Mouse (Mus musculus): ENCODE results near the gene Pacrg. TPM values are rescaled to one million over a fixed set of nuclear protein-coding genes. Genes with fewer than 3 reads are reported as not detected.

Gene Pacrg
- total and polyA plus RNA-seq, 3 experiments = not detected

- Histone ChIP-seq H3K9me3 (replicated peaks; ENCODE audit: insufficient read depth, low read length) (no peaks in the 10 kb centered on the region), H3K27me3 (ENCODE audit: control insufficient read depth in 1 of 2, insufficient read depth in 2 of 2, low read length in 2 of 2) (no peaks in the 10 kb centered on the region), H3K9ac (ENCODE audit: control insufficient read depth, low read depth, low read length, poor library complexity, severe bottlenecking) (no peak overlapping the region), H3K27ac (ENCODE audit: control insufficient read depth, low read depth, low read length) (no peak overlapping the region), H3K4me3 (ENCODE audit: control insufficient read depth in 1 of 2, insufficient read depth in 1 of 2, low read depth in 2 of 2, low read length in 2 of 2) (no peak overlapping the region), H3K4me1 (ENCODE audit: control insufficient read depth in 1 of 2, insufficient read depth in 2 of 2, low read length in 2 of 2) (no peaks in the 10 kb centered on the region), H3K36me3 (ENCODE audit: control insufficient read depth in 1 of 2, insufficient read depth in 2 of 2, low read length in 2 of 2) (no peaks in the 10 kb centered on the region), H3K79me2 (ENCODE audit: control insufficient read depth, insufficient read depth, low read length, poor library complexity) (no peaks in the 10 kb centered on the region)
- DNase-seq (ENCODE audit: low read depth, low spot score) = no peak
- no peak for TF ChIP-seq POLR2AphosphoS2 (IDR thresholded peaks at IDR 0.05; ENCODE audit: low read length)
Observed at GRCm38 (mm10) chr17:10414383-10414782, 425.7 kb downstream of the Pacrg start.

GRCm38 (mm10) chr17:10413870-10414269 lies 426.2 kb downstream of the Pacrg start:
- Histone ChIP-seq H3K27ac (ENCODE audit: control insufficient read depth, low read depth, low read length) (no peak overlapping the region), H3K4me1 (ENCODE audit: control insufficient read depth in 1 of 2, insufficient read depth in 2 of 2, low read length in 2 of 2) (no peaks in the 10 kb centered on the region), H3K79me2 (ENCODE audit: control insufficient read depth, insufficient read depth, low read length, poor library complexity) (no peaks in the 10 kb centered on the region), H3K27me3 (ENCODE audit: control insufficient read depth in 1 of 2, insufficient read depth in 2 of 2, low read length in 2 of 2) (no peaks in the 10 kb centered on the region), H3K9ac (ENCODE audit: control insufficient read depth, low read depth, low read length, poor library complexity, severe bottlenecking) (no peak overlapping the region), H3K36me3 (ENCODE audit: control insufficient read depth in 1 of 2, insufficient read depth in 2 of 2, low read length in 2 of 2) (no peaks in the 10 kb centered on the region), H3K4me3 (ENCODE audit: control insufficient read depth in 1 of 2, insufficient read depth in 1 of 2, low read depth in 2 of 2, low read length in 2 of 2) (no peak overlapping the region), H3K9me3 (replicated peaks; ENCODE audit: insufficient read depth, low read length) (no peaks in the 10 kb centered on the region)
- no peak for DNase-seq (ENCODE audit: low read depth, low spot score)
- TF ChIP-seq TAL1 (IDR thresholded peaks at IDR 0.05; ENCODE audit: low read length) (no peak), BHLHE40 (IDR thresholded peaks at IDR 0.05; ENCODE audit: borderline replicate concordance, low read depth, low read length) (no peak)

GRCm38 (mm10) chr17:10410597-10411476 lies 429.3 kb downstream of the Pacrg start:
- no peak for DNase-seq (ENCODE audit: low read depth, low spot score)
- Histone ChIP-seq H3K4me1 (ENCODE audit: control insufficient read depth in 1 of 2, insufficient read depth in 2 of 2, low read length in 2 of 2) (no peaks in the 10 kb centered on the region), H3K27me3 (ENCODE audit: control insufficient read depth in 1 of 2, insufficient read depth in 2 of 2, low read length in 2 of 2) (no peaks in the 10 kb centered on the region), H3K36me3 (ENCODE audit: control insufficient read depth in 1 of 2, insufficient read depth in 2 of 2, low read length in 2 of 2) (no peaks in the 10 kb centered on the region), H3K27ac (ENCODE audit: control insufficient read depth, low read depth, low read length) (no peak overlapping the region), H3K4me3 (ENCODE audit: control insufficient read depth in 1 of 2, insufficient read depth in 1 of 2, low read depth in 2 of 2, low read length in 2 of 2) (no peak overlapping the region), H3K9me3 (replicated peaks; ENCODE audit: insufficient read depth, low read length) (no peaks in the 10 kb centered on the region), H3K79me2 (ENCODE audit: control insufficient read depth, insufficient read depth, low read length, poor library complexity) (no peaks in the 10 kb centered on the region), H3K9ac (ENCODE audit: control insufficient read depth, low read depth, low read length, poor library complexity, severe bottlenecking) (no peak overlapping the region)
- TF ChIP-seq TCF12 (IDR thresholded peaks at IDR 0.05; ENCODE audit: low read depth, low read length) (no peak), ZC3H11A (IDR thresholded peaks at IDR 0.05; ENCODE audit: low read depth, low read length) (no peak), BHLHE40 (IDR thresholded peaks at IDR 0.05; ENCODE audit: borderline replicate concordance, low read depth, low read length) (no peak), RAD21 (IDR thresholded peaks at IDR 0.05; ENCODE audit: low read depth, low read length) (no peak), USF2 (IDR thresholded peaks at IDR 0.05; ENCODE audit: borderline replicate concordance in 1 of 2, insufficient read depth in 1 of 2, low read depth in 1 of 2, low read length in 2 of 2) (no peak), POLR2AphosphoS2 (IDR thresholded peaks at IDR 0.05; ENCODE audit: low read length) (no peak), CTCF (IDR thresholded peaks at IDR 0.05 in 2 of 3, conservative IDR thresholded peaks at IDR 0.05 in 1 of 3; ENCODE audit: control insufficient read depth in 1 of 3, insufficient read depth in 1 of 3, low read depth in 2 of 3, low read length in 3 of 3, poor library complexity in 1 of 3, severe bottlenecking in 1 of 3) (no peak), MYC (IDR thresholded peaks at IDR 0.05; ENCODE audit: low read depth, low read length) (no peak), NELFE (IDR thresholded peaks at IDR 0.05; ENCODE audit: low read depth, low read length) (no peak), ZMIZ1 (IDR thresholded peaks at IDR 0.05; ENCODE audit: low read depth, low read length) (no peak), MYB (IDR thresholded peaks at IDR 0.05; ENCODE audit: low read depth, low read length) (no peak), GABPA (IDR thresholded peaks at IDR 0.05; ENCODE audit: low read depth, low read length) (no peak), TBP (IDR thresholded peaks at IDR 0.05; ENCODE audit: low read depth, low read length) (no peak), MXI1 (IDR thresholded peaks at IDR 0.05; ENCODE audit: low read depth, low read length) (no peak), CHD2 (IDR thresholded peaks at IDR 0.05; ENCODE audit: low read length) (no peak), KAT2A (conservative IDR thresholded peaks at IDR 0.05; ENCODE audit: low read depth, low read length) (no peak), MAX (IDR thresholded peaks at IDR 0.05; ENCODE audit: low read length) (no peak), CHD1 (IDR thresholded peaks at IDR 0.05; ENCODE audit: low read depth, low read length) (no peak), ETS1 (IDR thresholded peaks at IDR 0.05; ENCODE audit: low read depth, low read length) (no peak), SIN3A (IDR thresholded peaks at IDR 0.05; ENCODE audit: low read length) (no peak)

Data from MEL (cell line).